Mouse (Mus musculus) forebrain, embryonic 12.5 days (tissue): ENCODE data around the gene Atg7. TPM values are rescaled to one million over a fixed set of nuclear protein-coding genes. Genes with fewer than 3 reads are reported as not detected.

Source experiments
- ATAC-seq: fragments of 200-750 bp; cut with Nextera tagmentation; 2 replicates; pipeline ENCODE4 v1.8.0; 2017; ENCODE audit warnings: moderate TSS enrichment; ENCODE audit not compliant: low FRiP score
- H3K27ac ChIP-seq: fragments of 300-500 bp; sonication (generic); 2 replicates; pipeline ENCODE4 v1.5.1; 2016; ENCODE audit warnings: mild to moderate bottlenecking
- H3K27me3 ChIP-seq: fragments of 300-500 bp; sonication (generic); 2 replicates; pipeline ENCODE4 v1.6.1; 2016; ENCODE audit warnings: mild to moderate bottlenecking
- H3K36me3 ChIP-seq: fragments of 300-500 bp; sonication (generic); replicated peaks from 2 replicates; pipeline ENCODE4 v1.6.1; 2016; ENCODE audit warnings: mild to moderate bottlenecking
- H3K4me1 ChIP-seq: fragments of 300-500 bp; sonication (generic); 2 replicates; pipeline ENCODE4 v1.6.1; 2016
- H3K4me2 ChIP-seq: fragments of 300-500 bp; sonication (generic); 2 replicates; pipeline ENCODE4 v1.6.1; 2016; ENCODE audit warnings: mild to moderate bottlenecking, moderate library complexity
- H3K4me3 ChIP-seq: fragments of 300-500 bp; sonication (generic); replicated peaks from 2 replicates; pipeline ENCODE4 v1.5.1; 2016; ENCODE audit warnings: mild to moderate bottlenecking
- H3K9ac ChIP-seq: fragments of 300-500 bp; sonication (generic); 2 replicates; pipeline ENCODE4 v1.6.1; 2016; ENCODE audit warnings: mild to moderate bottlenecking
- H3K9me3 ChIP-seq: fragments of 300-500 bp; sonication (generic); 2 replicates; pipeline ENCODE4 v1.6.1; 2016
- WGBS: fragments of 180-500 bp; shearing (Covaris S2); methylation state at CpG from one replicate; pipeline ENCODE4 v1.1.7; 2016; 5-methylcytosine and 5-hydroxymethylcytosine counted together
- polyA plus RNA-seq: library from polyadenylated mRNA; unstranded; fragments of >200 nt; fragmentation: Nextera tagmentation; extraction: Ambion mirVana; gene quantifications from 2 replicates; pipeline ENCODE4 v1.2.1, GENCODE M21; 2016

Atg7 gene
- polyA plus RNA-seq, 1 experiment from 2014 or later = 19.9 TPM

GRCm38 (mm10) chr6:114742209-114743003 lies 99.5 kb downstream of the Atg7 start:
- Histone ChIP-seq H3K27me3 (no peaks in the 10 kb centered on the region), H3K4me2 (no peak overlapping the region), H3K9me3 (0 out of 2 replicates have a peak, but pooled peaks cover 6% of the 10 kb centered on the region), H3K36me3 (peaks cover 6% of the 10 kb centered on the region), H3K4me1 (peaks cover 11% of the 10 kb centered on the region), H3K9ac (no peak overlapping the region), H3K4me3 (no peak overlapping the region), H3K27ac (no peak overlapping the region)
- no peak for ATAC-seq
- 95% methylated on average over 12 of the region's 12 CpGs for WGBS

GRCm38 (mm10) chr6:114743126-114743525 lies 100.2 kb downstream of the Atg7 start:
- Histone ChIP-seq H3K27me3 (no peaks in the 10 kb centered on the region), H3K36me3 (peaks cover 6% of the 10 kb centered on the region), H3K9ac (no peak overlapping the region), H3K4me3 (no peak overlapping the region), H3K4me2 (no peak overlapping the region), H3K27ac (no peak overlapping the region), H3K9me3 (0 out of 2 replicates have a peak, but pooled peaks cover 6% of the 10 kb centered on the region), H3K4me1 (peaks cover 7% of the 10 kb centered on the region)
- no peak for ATAC-seq
- WGBS = 88% methylated on average over 8 of the region's 8 CpGs

GRCm38 (mm10) chr6:114743845-114744244 lies 100.9 kb downstream of the Atg7 start:
- Histone ChIP-seq H3K9ac (no peak overlapping the region), H3K27me3 (no peaks in the 10 kb centered on the region), H3K27ac (no peak overlapping the region), H3K4me2 (no peak overlapping the region), H3K9me3 (0 out of 2 replicates have a peak, but pooled peaks cover 6% of the 10 kb centered on the region), H3K36me3 (peaks cover 6% of the 10 kb centered on the region), H3K4me3 (no peak overlapping the region), H3K4me1 (no peaks in the 10 kb centered on the region)
- ATAC-seq = no peak
- WGBS = 84% methylated on average over 2 of the region's 2 CpGs

GRCm38 (mm10) chr6:114746439-114746974 lies 103.6 kb downstream of the Atg7 start:
- H3K9me3 ChIP-seq = no peaks in the 10 kb centered on the region
- no peak overlapping the region for H3K4me2 ChIP-seq
- H3K27me3 ChIP-seq = no peaks in the 10 kb centered on the region
- H3K4me3 ChIP-seq = no peak overlapping the region
- no peaks in the 10 kb centered on the region; the same call in 1 of the 2 replicates for H3K36me3 ChIP-seq
- no peaks in the 10 kb centered on the region for H3K4me1 ChIP-seq
- no peak overlapping the region for H3K27ac ChIP-seq
- WGBS = 88% methylated on average over 7 of the region's 7 CpGs
- no peak for ATAC-seq
- H3K9ac ChIP-seq = no peak overlapping the region

- no peaks in the 10 kb centered on the region for H3K9me3 ChIP-seq
- WGBS = 91% methylated on average over 3 of the region's 3 CpGs
- ATAC-seq = no peak
Measured at GRCm38 (mm10) chr6:114748419-114748818, 105.5 kb downstream of the Atg7 start.

GRCm38 (mm10) chr6:114748882-114749281 lies 106.0 kb downstream of the Atg7 start:
- Histone ChIP-seq H3K36me3 (no peaks in the 10 kb centered on the region), H3K9me3 (no peaks in the 10 kb centered on the region), H3K9ac (no peak overlapping the region), H3K4me1 (no peaks in the 10 kb centered on the region), H3K4me3 (no peak overlapping the region), H3K27me3 (no peaks in the 10 kb centered on the region), H3K4me2 (no peak overlapping the region), H3K27ac (no peak overlapping the region)
- ATAC-seq = no peak
- WGBS = 93% methylated on average over 3 of the region's 3 CpGs

More at GRCm38 (mm10) chr6:114748419-114748818, 105.5 kb downstream of the Atg7 start:
- Histone ChIP-seq H3K36me3 (no peaks in the 10 kb centered on the region), H3K9ac (no peak overlapping the region), H3K27ac (no peak overlapping the region), H3K4me2 (no peak overlapping the region), H3K27me3 (no peaks in the 10 kb centered on the region), H3K4me1 (no peaks in the 10 kb centered on the region), H3K4me3 (no peak overlapping the region)

GRCm38 (mm10) chr6:114758795-114759194 lies 115.9 kb downstream of the Atg7 start:
- Histone ChIP-seq H3K9ac (no peak overlapping the region), H3K36me3 (no peaks in the 10 kb centered on the region), H3K4me2 (no peak overlapping the region), H3K4me1 (no peaks in the 10 kb centered on the region), H3K9me3 (no peaks in the 10 kb centered on the region), H3K27me3 (no peaks in the 10 kb centered on the region), H3K4me3 (no peak overlapping the region), H3K27ac (no peak overlapping the region)
- 77% methylated on average over 7 of the region's 7 CpGs for WGBS
- no peak for ATAC-seq

GRCm38 (mm10) chr6:114766314-114766713 lies 123.4 kb downstream of the Atg7 start:
- no peaks in the 10 kb centered on the region for H3K9me3 ChIP-seq
- H3K36me3 ChIP-seq = no peaks in the 10 kb centered on the region
- no peak overlapping the region for H3K4me2 ChIP-seq
- H3K4me1 ChIP-seq = no peaks in the 10 kb centered on the region
- H3K4me3 ChIP-seq = no peak overlapping the region
- H3K27me3 ChIP-seq = no peaks in the 10 kb centered on the region
- no peak for ATAC-seq
- H3K27ac ChIP-seq = no peak overlapping the region
- no peak overlapping the region for H3K9ac ChIP-seq
- WGBS = 91% methylated on average over 6 of the region's 6 CpGs

- ATAC-seq = no peak
- no peaks in the 10 kb centered on the region for H3K36me3 ChIP-seq
- H3K4me1 ChIP-seq = no peaks in the 10 kb centered on the region
- no peaks in the 10 kb centered on the region for H3K27me3 ChIP-seq
- no peak overlapping the region for H3K27ac ChIP-seq
- H3K9ac ChIP-seq = no peak overlapping the region
- no peak overlapping the region for H3K4me3 ChIP-seq
- H3K9me3 ChIP-seq = no peaks in the 10 kb centered on the region
- no peak overlapping the region for H3K4me2 ChIP-seq
- WGBS = 73% methylated on average over 2 of the region's 2 CpGs
Measured at GRCm38 (mm10) chr6:114767710-114768109, 124.8 kb downstream of the Atg7 start.

- Histone ChIP-seq H3K27me3 (no peaks in the 10 kb centered on the region), H3K27ac (no peak overlapping the region), H3K4me3 (no peak overlapping the region), H3K36me3 (no peaks in the 10 kb centered on the region), H3K9ac (no peak overlapping the region), H3K4me2 (no peak overlapping the region), H3K9me3 (no peaks in the 10 kb centered on the region), H3K4me1 (no peaks in the 10 kb centered on the region)
- 75% methylated on average over 2 of the region's 2 CpGs for WGBS
- no peak for ATAC-seq
Measured at GRCm38 (mm10) chr6:114770337-114770736, 127.4 kb downstream of the Atg7 start.

GRCm38 (mm10) chr6:114771502-114771901 lies 128.6 kb downstream of the Atg7 start:
- H3K4me2 ChIP-seq = no peak overlapping the region
- H3K4me1 ChIP-seq = no peaks in the 10 kb centered on the region
- H3K27ac ChIP-seq = no peak overlapping the region
- WGBS = 81% methylated on average over 4 of the region's 4 CpGs
- no peak overlapping the region for H3K4me3 ChIP-seq
- no peak for ATAC-seq
- no peaks in the 10 kb centered on the region for H3K36me3 ChIP-seq
- H3K27me3 ChIP-seq = no peaks in the 10 kb centered on the region
- no peak overlapping the region for H3K9ac ChIP-seq
- no peaks in the 10 kb centered on the region for H3K9me3 ChIP-seq

GRCm38 (mm10) chr6:114775210-114775609 lies 132.3 kb downstream of the Atg7 start:
- WGBS = 95% methylated on average over 5 of the region's 5 CpGs
- Histone ChIP-seq H3K36me3 (no peaks in the 10 kb centered on the region), H3K4me1 (peaks cover 14% of the 10 kb centered on the region), H3K4me2 (no peak overlapping the region), H3K9me3 (no peaks in the 10 kb centered on the region), H3K9ac (no peak overlapping the region), H3K4me3 (no peak overlapping the region), H3K27ac (no peak overlapping the region), H3K27me3 (no peaks in the 10 kb centered on the region)
- ATAC-seq = no peak

GRCm38 (mm10) chr6:114777872-114778271 lies 135.0 kb downstream of the Atg7 start:
- Histone ChIP-seq H3K4me2 (no peak overlapping the region), H3K36me3 (no peaks in the 10 kb centered on the region), H3K4me3 (no peak overlapping the region), H3K4me1 (peaks cover 30% of the 10 kb centered on the region), H3K27ac (no peak overlapping the region), H3K9me3 (no peaks in the 10 kb centered on the region), H3K27me3 (no peaks in the 10 kb centered on the region), H3K9ac (no peak overlapping the region)
- no peak for ATAC-seq
- 16% methylated on average over 4 of the region's 4 CpGs for WGBS
